Mouse (Mus musculus): ENCODE data around the gene Arhgef26. TPM values are rescaled to one million over a fixed set of nuclear protein-coding genes. Genes with fewer than 3 reads are reported as not detected.

Arhgef26 gene
- polyA plus RNA-seq, 1 experiment: not detected

- Histone ChIP-seq H3K4me3 (ENCODE audit: insufficient read depth, low read depth, low read length) (no peak overlapping the region), H3K27ac (ENCODE audit: insufficient read depth, low read depth, low read length) (no peak overlapping the region), H3K4me1 (ENCODE audit: control insufficient read depth, insufficient read depth, low read length) (no peaks in the 10 kb centered on the region)
- TF ChIP-seq CTCF (IDR thresholded peaks at IDR 0.05; ENCODE audit: insufficient read depth, low read depth, low read length) (no peak), POLR2A (IDR thresholded peaks at IDR 0.05; ENCODE audit: insufficient read depth, low read depth, low read length) (no peak)
- 74% methylated on average over 6 of the region's 6 CpGs for WGBS
Observed at GRCm38 (mm10) chr3:62418387-62419138, 80.4 kb downstream of the Arhgef26 start.

GRCm38 (mm10) chr3:62433675-62434074 lies 95.5 kb downstream of the Arhgef26 start:
- WGBS: 70% methylated on average over 4 of the region's 4 CpGs
- Histone ChIP-seq H3K4me1 (ENCODE audit: control insufficient read depth, insufficient read depth, low read length) (no peaks in the 10 kb centered on the region), H3K27ac (ENCODE audit: insufficient read depth, low read depth, low read length) (no peak overlapping the region), H3K4me3 (ENCODE audit: insufficient read depth, low read depth, low read length) (no peak overlapping the region)
- no peak for TF ChIP-seq POLR2A (IDR thresholded peaks at IDR 0.05; ENCODE audit: insufficient read depth, low read depth, low read length)
- no peak for TF ChIP-seq CTCF (IDR thresholded peaks at IDR 0.05; ENCODE audit: insufficient read depth, low read depth, low read length)

GRCm38 (mm10) chr3:62435923-62436322 lies 97.8 kb downstream of the Arhgef26 start:
- Histone ChIP-seq H3K4me3 (ENCODE audit: insufficient read depth, low read depth, low read length) (no peak overlapping the region), H3K4me1 (ENCODE audit: control insufficient read depth, insufficient read depth, low read length) (no peaks in the 10 kb centered on the region), H3K27ac (ENCODE audit: insufficient read depth, low read depth, low read length) (no peak overlapping the region)
- no peak for TF ChIP-seq POLR2A (IDR thresholded peaks at IDR 0.05; ENCODE audit: insufficient read depth, low read depth, low read length)
- no peak for TF ChIP-seq CTCF (IDR thresholded peaks at IDR 0.05; ENCODE audit: insufficient read depth, low read depth, low read length)

- 39% methylated on average over 5 of the region's 5 CpGs for WGBS
- TF ChIP-seq POLR2A (IDR thresholded peaks at IDR 0.05; ENCODE audit: insufficient read depth, low read depth, low read length): no peak
- no peak for TF ChIP-seq CTCF (IDR thresholded peaks at IDR 0.05; ENCODE audit: insufficient read depth, low read depth, low read length)
- no peaks in the 10 kb centered on the region for H3K4me1 ChIP-seq (ENCODE audit: control insufficient read depth, insufficient read depth, low read length)
- no peak overlapping the region for H3K4me3 ChIP-seq (ENCODE audit: insufficient read depth, low read depth, low read length)
- H3K27ac ChIP-seq (ENCODE audit: insufficient read depth, low read depth, low read length): no peak overlapping the region
Observed at GRCm38 (mm10) chr3:62440431-62440969, 102.4 kb downstream of the Arhgef26 start.

GRCm38 (mm10) chr3:62443582-62444194 lies 105.5 kb downstream of the Arhgef26 start:
- Histone ChIP-seq H3K4me1 (ENCODE audit: control insufficient read depth, insufficient read depth, low read length) (no peaks in the 10 kb centered on the region), H3K4me3 (ENCODE audit: insufficient read depth, low read depth, low read length) (no peak overlapping the region), H3K27ac (ENCODE audit: insufficient read depth, low read depth, low read length) (no peak overlapping the region)
- TF ChIP-seq POLR2A (IDR thresholded peaks at IDR 0.05; ENCODE audit: insufficient read depth, low read depth, low read length) (no peak), CTCF (IDR thresholded peaks at IDR 0.05; ENCODE audit: insufficient read depth, low read depth, low read length) (no peak)
- 88% methylated on average over 12 of the region's 12 CpGs for WGBS

- WGBS: 94% methylated on average over 7 of the region's 7 CpGs
- H3K4me1 ChIP-seq (ENCODE audit: control insufficient read depth, insufficient read depth, low read length): no peaks in the 10 kb centered on the region
- TF ChIP-seq POLR2A (IDR thresholded peaks at IDR 0.05; ENCODE audit: insufficient read depth, low read depth, low read length) (no peak), CTCF (IDR thresholded peaks at IDR 0.05; ENCODE audit: insufficient read depth, low read depth, low read length) (no peak)
- no peak overlapping the region for H3K27ac ChIP-seq (ENCODE audit: insufficient read depth, low read depth, low read length)
- H3K4me3 ChIP-seq (ENCODE audit: insufficient read depth, low read depth, low read length): no peak overlapping the region
Observed at GRCm38 (mm10) chr3:62446271-62446670, 108.1 kb downstream of the Arhgef26 start.

- no peak for TF ChIP-seq POLR2A (IDR thresholded peaks at IDR 0.05; ENCODE audit: insufficient read depth, low read depth, low read length)
- TF ChIP-seq CTCF (IDR thresholded peaks at IDR 0.05; ENCODE audit: insufficient read depth, low read depth, low read length): no peak
- Histone ChIP-seq H3K4me1 (ENCODE audit: control insufficient read depth, insufficient read depth, low read length) (no peaks in the 10 kb centered on the region), H3K27ac (ENCODE audit: insufficient read depth, low read depth, low read length) (no peak overlapping the region), H3K4me3 (ENCODE audit: insufficient read depth, low read depth, low read length) (no peak overlapping the region)
- WGBS: 70% methylated on average over 8 of the region's 8 CpGs
Observed at GRCm38 (mm10) chr3:62447151-62447550, 109.0 kb downstream of the Arhgef26 start.

GRCm38 (mm10) chr3:62449871-62450496 lies 111.8 kb downstream of the Arhgef26 start:
- 96% methylated on average over 4 of the region's 4 CpGs for WGBS
- no peak for TF ChIP-seq CTCF (IDR thresholded peaks at IDR 0.05; ENCODE audit: insufficient read depth, low read depth, low read length)
- TF ChIP-seq POLR2A (IDR thresholded peaks at IDR 0.05; ENCODE audit: insufficient read depth, low read depth, low read length): no peak
- Histone ChIP-seq H3K4me3 (ENCODE audit: insufficient read depth, low read depth, low read length) (no peak overlapping the region), H3K4me1 (ENCODE audit: control insufficient read depth, insufficient read depth, low read length) (no peaks in the 10 kb centered on the region), H3K27ac (ENCODE audit: insufficient read depth, low read depth, low read length) (no peak overlapping the region)

GRCm38 (mm10) chr3:62452961-62453360 lies 114.8 kb downstream of the Arhgef26 start:
- no peaks in the 10 kb centered on the region for H3K4me1 ChIP-seq (ENCODE audit: control insufficient read depth, insufficient read depth, low read length)
- 71% methylated on average over 4 of the region's 4 CpGs for WGBS
- TF ChIP-seq POLR2A (IDR thresholded peaks at IDR 0.05; ENCODE audit: insufficient read depth, low read depth, low read length): no peak
- TF ChIP-seq CTCF (IDR thresholded peaks at IDR 0.05; ENCODE audit: insufficient read depth, low read depth, low read length): no peak
- no peak overlapping the region for H3K27ac ChIP-seq (ENCODE audit: insufficient read depth, low read depth, low read length)
- H3K4me3 ChIP-seq (ENCODE audit: insufficient read depth, low read depth, low read length): no peak overlapping the region
